Mouse (Mus musculus) intestine, embryonic 16.5 days (tissue): Measurements from ENCODE around the gene Foxn3. TPM values are rescaled to one million over a fixed set of nuclear protein-coding genes. Genes with fewer than 3 reads are reported as not detected.

Source experiments
- ATAC-seq: fragments of 200-750 bp; cut with Nextera tagmentation; 2 replicates; pipeline ENCODE4 v1.8.0; 2017; ENCODE audit warnings: moderate TSS enrichment, moderate library complexity
- H3K27ac ChIP-seq: fragments of 300-500 bp; sonication (generic); 2 replicates; pipeline ENCODE4 v1.5.1; 2014; ENCODE audit warnings: mild to moderate bottlenecking, low read length
- H3K27me3 ChIP-seq: fragments of 300-500 bp; sonication (generic); replicated peaks from 2 replicates; pipeline ENCODE4 v1.6.1; 2014; ENCODE audit warnings: low read length, control low read depth, mixed read lengths; ENCODE audit not compliant: control insufficient read depth, insufficient read depth
- H3K36me3 ChIP-seq: fragments of 300-500 bp; sonication (generic); 2 replicates; pipeline ENCODE4 v1.6.1; 2014; ENCODE audit warnings: low read length, control low read depth; ENCODE audit not compliant: control insufficient read depth, insufficient read depth
- H3K4me1 ChIP-seq: fragments of 300-500 bp; sonication (generic); 2 replicates; pipeline ENCODE4 v1.6.1; 2014; ENCODE audit warnings: low read length, control low read depth, mixed read lengths; ENCODE audit not compliant: control insufficient read depth, insufficient read depth
- H3K4me2 ChIP-seq: fragments of 300-500 bp; sonication (generic); 2 replicates; pipeline ENCODE4 v1.6.1; 2014; ENCODE audit warnings: low read depth, low read length, control low read depth
- H3K4me3 ChIP-seq: fragments of 300-500 bp; sonication (generic); 2 replicates; pipeline ENCODE4 v1.5.1; 2014; ENCODE audit warnings: mild to moderate bottlenecking, low read length
- H3K9ac ChIP-seq: fragments of 300-500 bp; sonication (generic); 2 replicates; pipeline ENCODE4 v1.6.1; 2014; ENCODE audit warnings: low read depth, low read length
- H3K9me3 ChIP-seq: fragments of 300-500 bp; sonication (generic); 2 replicates; pipeline ENCODE4 v1.6.1; 2016; ENCODE audit warnings: low read length, control low read depth; ENCODE audit not compliant: control insufficient read depth
- WGBS: fragments of 180-500 bp; shearing (Covaris S2); extraction: QIAGEN DNeasy Blood & Tissue Kit; methylation state at CpG from one replicate; pipeline ENCODE4 v1.1.7; 2014; 5-methylcytosine and 5-hydroxymethylcytosine counted together
- polyA plus RNA-seq: library from polyadenylated mRNA; unstranded; fragments of >200 nt; fragmentation: Nextera tagmentation; extraction: Ambion mirVana; gene quantifications from 2 replicates; pipeline ENCODE4 v1.2.1, GENCODE M21; 2015

Foxn3 gene
- polyA plus RNA-seq, 1 experiment from 2014 or later = 43.0 TPM

- 85% methylated on average over 9 of the region's 9 CpGs for WGBS
- H3K9me3 ChIP-seq = no peaks in the 10 kb centered on the region
Measured at GRCm38 (mm10) chr12:99381317-99381716, 182.1 kb downstream of the Foxn3 start.

GRCm38 (mm10) chr12:99380855-99381262, 182.5 kb downstream of the Foxn3 start:
- Histone ChIP-seq H3K4me1 (peaks cover 10% of the 10 kb centered on the region), H3K4me3 (no peak overlapping the region), H3K27ac (no peak overlapping the region), H3K27me3 (no peaks in the 10 kb centered on the region), H3K9me3 (no peaks in the 10 kb centered on the region), H3K9ac (no peak overlapping the region), H3K36me3 (0 out of 2 replicates have a peak, but pooled peaks cover 3% of the 10 kb centered on the region), H3K4me2 (no peak overlapping the region)
- no peak for ATAC-seq
- WGBS = 61% methylated on average over 4 of the region's 4 CpGs

More at GRCm38 (mm10) chr12:99381317-99381716, 182.1 kb downstream of the Foxn3 start:
- no peaks in the 10 kb centered on the region for H3K27me3 ChIP-seq
- no peak for ATAC-seq
- H3K4me1 ChIP-seq = peaks cover 10% of the 10 kb centered on the region
- no peak overlapping the region for H3K9ac ChIP-seq
- H3K27ac ChIP-seq = no peak overlapping the region
- no peak overlapping the region for H3K4me2 ChIP-seq
- 0 out of 2 replicates have a peak, but pooled peaks cover 3% of the 10 kb centered on the region for H3K36me3 ChIP-seq
- no peak overlapping the region for H3K4me3 ChIP-seq

GRCm38 (mm10) chr12:99380124-99380523, 183.3 kb downstream of the Foxn3 start:
- Histone ChIP-seq H3K4me3 (no peak overlapping the region), H3K36me3 (0 out of 2 replicates have a peak, but pooled peaks cover 3% of the 10 kb centered on the region), H3K4me2 (no peak overlapping the region), H3K27me3 (no peaks in the 10 kb centered on the region), H3K27ac (no peak overlapping the region), H3K4me1 (peaks cover 10% of the 10 kb centered on the region), H3K9me3 (no peaks in the 10 kb centered on the region), H3K9ac (no peak overlapping the region)
- WGBS = 72% methylated on average over 6 of the region's 6 CpGs
- no peak for ATAC-seq

- Histone ChIP-seq H3K27ac (no peak overlapping the region), H3K9me3 (no peaks in the 10 kb centered on the region), H3K36me3 (0 out of 2 replicates have a peak, but pooled peaks cover 7% of the 10 kb centered on the region), H3K4me3 (no peak overlapping the region), H3K9ac (no peak overlapping the region), H3K4me2 (no peak overlapping the region), H3K4me1 (peaks cover 10% of the 10 kb centered on the region), H3K27me3 (no peaks in the 10 kb centered on the region)
- whole genome bisulfite sequencing = 60% methylated on average over 8 of the region's 8 CpGs
- ATAC-seq = no peak
Measured at GRCm38 (mm10) chr12:99378284-99378683, 185.1 kb downstream of the Foxn3 start.

- peaks cover 10% of the 10 kb centered on the region for H3K4me1 ChIP-seq
- H3K9ac ChIP-seq = no peak overlapping the region
- 65% methylated on average over 3 of the region's 3 CpGs for WGBS
- no peaks in the 10 kb centered on the region for H3K9me3 ChIP-seq
- no peak overlapping the region for H3K4me2 ChIP-seq
- H3K4me3 ChIP-seq = no peak overlapping the region
- no peak overlapping the region for H3K27ac ChIP-seq
- no peaks in the 10 kb centered on the region for H3K27me3 ChIP-seq
- ATAC-seq = no peak
- 0 out of 2 replicates have a peak, but pooled peaks cover 7% of the 10 kb centered on the region for H3K36me3 ChIP-seq
Measured at GRCm38 (mm10) chr12:99377705-99378104, 185.7 kb downstream of the Foxn3 start.

GRCm38 (mm10) chr12:99377069-99377468, 186.3 kb downstream of the Foxn3 start:
- H3K27ac ChIP-seq = peak overlapping the region; percentile 9; the same call in 1 of the 2 replicates
- 38% methylated on average over 10 of the region's 10 CpGs for WGBS
- H3K9me3 ChIP-seq = no peaks in the 10 kb centered on the region
- peaks cover 10% of the 10 kb centered on the region for H3K4me1 ChIP-seq
- ATAC-seq = peak; percentile 41
- H3K4me2 ChIP-seq = no peak overlapping the region
- H3K36me3 ChIP-seq = 0 out of 2 replicates have a peak, but pooled peaks cover 7% of the 10 kb centered on the region
- no peaks in the 10 kb centered on the region for H3K27me3 ChIP-seq
- no peak overlapping the region for H3K4me3 ChIP-seq
- H3K9ac ChIP-seq = no peak overlapping the region

GRCm38 (mm10) chr12:99375878-99376454, 187.4 kb downstream of the Foxn3 start:
- Histone ChIP-seq H3K4me3 (no peak overlapping the region), H3K9me3 (no peaks in the 10 kb centered on the region), H3K36me3 (0 out of 2 replicates have a peak, but pooled peaks cover 4% of the 10 kb centered on the region), H3K4me2 (no peak overlapping the region), H3K9ac (no peak overlapping the region), H3K27me3 (no peaks in the 10 kb centered on the region), H3K27ac (no peak overlapping the region), H3K4me1 (peaks cover 15% of the 10 kb centered on the region)
- WGBS = 60% methylated on average over 8 of the region's 8 CpGs
- ATAC-seq = 0 out of 2 replicates have a peak, but pooled peaks have one; percentile 16

- 79% methylated on average over 6 of the region's 6 CpGs for WGBS
- no peaks in the 10 kb centered on the region for H3K27me3 ChIP-seq
- no peak overlapping the region for H3K4me2 ChIP-seq
- no peaks in the 10 kb centered on the region for H3K9me3 ChIP-seq
- H3K4me3 ChIP-seq = no peak overlapping the region
- H3K4me1 ChIP-seq = peaks cover 15% of the 10 kb centered on the region
- no peak overlapping the region for H3K9ac ChIP-seq
- H3K36me3 ChIP-seq = 0 out of 2 replicates have a peak, but pooled peaks cover 4% of the 10 kb centered on the region
- ATAC-seq = 0 out of 2 replicates have a peak, but pooled peaks have one; percentile 25
- no peak overlapping the region for H3K27ac ChIP-seq
Measured at GRCm38 (mm10) chr12:99375426-99375825, 188.0 kb downstream of the Foxn3 start.

- no peaks in the 10 kb centered on the region for H3K27me3 ChIP-seq
- no peak for ATAC-seq
- H3K4me2 ChIP-seq = no peak overlapping the region
- no peak overlapping the region for H3K4me3 ChIP-seq
- H3K36me3 ChIP-seq = 0 out of 2 replicates have a peak, but pooled peaks cover 4% of the 10 kb centered on the region
- no peak overlapping the region for H3K27ac ChIP-seq
- H3K9ac ChIP-seq = no peak overlapping the region
- 85% methylated on average over 12 of the region's 12 CpGs for WGBS
- H3K4me1 ChIP-seq = peaks cover 18% of the 10 kb centered on the region
- H3K9me3 ChIP-seq = no peaks in the 10 kb centered on the region
Measured at GRCm38 (mm10) chr12:99374099-99374600, 189.2 kb downstream of the Foxn3 start.
